Mouse (Mus musculus) embryonic fibroblast, embryonic 13.5 days (primary cell): Measurements from ENCODE around the gene Nol4l.

Experiments used
- CTCF ChIP-seq: IDR thresholded peaks from 2 replicates; pipeline ENCODE4 v1.5.1; 2011; ENCODE audit warnings: mild to moderate bottlenecking, control low read depth, low read length, moderate library complexity, borderline replicate concordance; ENCODE audit not compliant: insufficient read depth
- POLR2A ChIP-seq: IDR thresholded peaks from 2 replicates; pipeline ENCODE4 v1.6.1; 2011; ENCODE audit warnings: low read depth, mild to moderate bottlenecking, control low read depth, low read length, moderate library complexity

- no peak for TF ChIP-seq CTCF
- TF ChIP-seq POLR2A: no peak
Measured at GRCm38 (mm10) chr2:153495818-153496217, 34.0 kb downstream of the Nol4l start.
